Mouse (Mus musculus) kidney, adult 2 months (tissue): ENCODE results near the gene Rnf121. TPM values are rescaled to one million over a fixed set of nuclear protein-coding genes. Genes with fewer than 3 reads are reported as not detected.
A peak's percentile ranks its signal among the peaks of the same experiment; 100 is the strongest.
"Not testable (repeated sequence)": the region's sequence is repeated elsewhere in the genome, so short reads cannot be mapped to it uniquely, and the experiment has no call there.

Source experiments
- DNase-seq: peaks from one replicate; pipeline ENCODE4 v3.0.0; 2021
- H3K27ac ChIP-seq: fragments of 200-500 bp; 2 replicates; pipeline ENCODE4 v1.5.1; 2012; ENCODE audit warnings: low read depth, low read length, control low read depth, inconsistent platforms; ENCODE audit not compliant: insufficient read depth
- H3K27me3 ChIP-seq: fragments of 200-500 bp; replicated peaks from 2 replicates; pipeline ENCODE4 v1.6.1; 2012; ENCODE audit warnings: mild to moderate bottlenecking, moderate library complexity, low read length, inconsistent platforms; ENCODE audit not compliant: control insufficient read depth, insufficient read depth
- H3K36me3 ChIP-seq: fragments of 200-500 bp; 2 replicates; pipeline ENCODE4 v1.6.1; 2012; ENCODE audit warnings: mild to moderate bottlenecking, moderate library complexity, low read length, inconsistent platforms; ENCODE audit not compliant: control insufficient read depth, insufficient read depth
- H3K4me1 ChIP-seq: fragments of 200-500 bp; 2 replicates; pipeline ENCODE4 v1.6.1; 2011; ENCODE audit warnings: low read length; ENCODE audit not compliant: control insufficient read depth, insufficient read depth
- H3K4me3 ChIP-seq: fragments of 200-500 bp; 2 replicates; pipeline ENCODE4 v1.5.1; 2011; ENCODE audit warnings: mild to moderate bottlenecking, low read depth, low read length, control low read depth; ENCODE audit not compliant: insufficient read depth
- CTCF ChIP-seq: fragments of 200-500 bp; conservative IDR thresholded peaks from 2 replicates; pipeline ENCODE4 v1.5.1; 2011; ENCODE audit warnings: low read depth, mild to moderate bottlenecking, control low read depth, low read length, moderate library complexity, mixed read lengths; ENCODE audit not compliant: insufficient read depth, insufficient read length
- POLR2A ChIP-seq: fragments of 200-500 bp; IDR thresholded peaks from one replicate; pipeline ENCODE4 v1.6.1; 2011; ENCODE audit warnings: low read depth, low read length, control low read depth
- WGBS: fragments of 180-500 bp; shearing (Covaris S2); methylation state at CpG from one replicate; pipeline ENCODE4 v1.1.7; 2018; 5-methylcytosine and 5-hydroxymethylcytosine counted together
- polyA plus RNA-seq: library from polyadenylated mRNA; depleted of rRNA; stranded (reverse); fragments of >200 nt; gene quantifications from 2 replicates; pipeline ENCODE4 v1.2.3, GENCODE M21; 2012

Gene Rnf121
- polyA plus RNA-seq, 1 experiment = 43.8 TPM

- no peak for DNase-seq
- Histone ChIP-seq H3K4me3 (no peak overlapping the region), H3K4me1 (no peaks in the 10 kb centered on the region), H3K27ac (no peak overlapping the region), H3K36me3 (peaks cover 9% of the 10 kb centered on the region), H3K27me3 (no peaks in the 10 kb centered on the region)
- TF ChIP-seq POLR2A (no peak), CTCF (peak; percentile 29; the same call in 1 of the 2 replicates)
- WGBS = 90% methylated on average over 1 of the region's 1 CpGs
Observed at GRCm38 (mm10) chr7:102034904-102035303, 30.4 kb downstream of the Rnf121 start.

GRCm38 (mm10) chr7:102025187-102026119 lies 39.8 kb downstream of the Rnf121 start:
- Histone ChIP-seq H3K4me3 (no peak overlapping the region), H3K27ac (no peak overlapping the region), H3K36me3 (no peaks in the 10 kb centered on the region), H3K4me1 (no peaks in the 10 kb centered on the region), H3K27me3 (no peaks in the 10 kb centered on the region)
- TF ChIP-seq POLR2A (no peak), CTCF (no peak)
- 75% methylated on average over 2 of the region's 2 CpGs for WGBS
- DNase-seq = no peak

DNA sequence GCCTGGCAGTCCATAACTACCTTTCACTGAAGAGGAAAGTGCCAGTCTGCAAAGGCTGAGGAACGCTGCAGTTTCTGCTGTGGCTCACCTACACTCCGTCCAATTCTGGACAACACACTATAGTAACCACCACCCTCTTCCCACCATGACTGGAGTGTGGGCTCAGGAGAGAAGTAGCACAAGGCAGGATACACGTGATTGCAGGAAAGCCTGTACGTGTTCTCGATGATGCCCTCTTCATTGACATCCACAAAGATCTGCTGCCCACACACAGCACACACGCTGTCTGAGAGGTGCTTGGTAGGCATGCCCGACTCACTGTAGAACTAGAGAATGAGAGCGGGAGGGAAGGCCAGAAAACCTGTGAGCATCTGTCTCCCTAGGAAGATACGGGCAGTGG lies 41.4 kb downstream of the Rnf121 start:
- WGBS = 89% methylated on average over 9 of the region's 9 CpGs
- Histone ChIP-seq H3K4me1 (no peaks in the 10 kb centered on the region), H3K36me3 (no peaks in the 10 kb centered on the region), H3K27me3 (no peaks in the 10 kb centered on the region), H3K4me3 (no peak overlapping the region), H3K27ac (no peak overlapping the region)
- DNase-seq = no peak
- TF ChIP-seq POLR2A (no peak), CTCF (no peak)

DNA sequence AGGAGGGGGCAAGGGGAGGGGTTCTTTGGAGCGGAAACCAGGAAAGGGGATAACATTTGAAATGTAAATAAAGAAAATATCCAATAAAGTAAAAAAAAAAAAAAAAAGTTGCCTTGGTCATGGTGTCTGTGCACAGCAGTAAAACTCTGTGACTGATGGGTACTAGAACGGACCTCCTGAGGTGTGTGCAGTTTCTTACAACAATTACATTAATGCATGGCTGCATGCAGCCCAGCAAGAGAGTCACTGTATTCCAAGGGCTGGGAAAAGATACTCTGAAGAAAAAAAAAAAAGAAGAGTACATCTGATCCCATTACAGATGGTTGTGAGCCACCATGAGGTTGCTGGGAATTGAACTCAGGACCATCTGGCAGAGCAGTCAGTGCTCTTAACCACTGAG lies 44.3 kb downstream of the Rnf121 start:
- not testable (repeated sequence) for H3K4me3 ChIP-seq, H3K36me3 ChIP-seq, DNase-seq, H3K27me3 ChIP-seq, H3K27ac ChIP-seq
- 94% methylated on average over 2 of the region's 2 CpGs for WGBS
- H3K4me1 ChIP-seq = peaks cover 12% of the 10 kb centered on the region; the same call in 1 of the 2 replicates

DNA sequence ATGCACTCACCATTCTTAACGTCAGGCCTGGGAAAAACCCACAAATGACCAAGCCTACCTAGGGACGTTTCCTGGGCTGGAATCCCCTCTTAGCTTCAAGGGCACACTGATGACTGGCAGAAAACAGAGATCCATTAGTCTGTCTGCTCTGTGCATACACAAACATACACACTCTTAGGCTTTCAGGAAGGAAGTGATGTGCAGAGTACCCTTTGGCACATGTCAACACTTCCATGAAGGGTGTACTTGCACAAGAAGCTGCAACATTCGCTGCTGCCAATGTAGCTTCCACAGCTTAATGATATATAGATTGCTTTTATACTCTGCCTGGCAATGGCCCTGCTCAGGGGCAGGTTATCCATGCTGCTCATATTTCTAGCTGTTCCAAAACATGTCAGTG lies 45.9 kb downstream of the Rnf121 start:
- H3K4me3 ChIP-seq = no peak overlapping the region
- 66% methylated on average over 3 of the region's 3 CpGs for WGBS

DNA sequence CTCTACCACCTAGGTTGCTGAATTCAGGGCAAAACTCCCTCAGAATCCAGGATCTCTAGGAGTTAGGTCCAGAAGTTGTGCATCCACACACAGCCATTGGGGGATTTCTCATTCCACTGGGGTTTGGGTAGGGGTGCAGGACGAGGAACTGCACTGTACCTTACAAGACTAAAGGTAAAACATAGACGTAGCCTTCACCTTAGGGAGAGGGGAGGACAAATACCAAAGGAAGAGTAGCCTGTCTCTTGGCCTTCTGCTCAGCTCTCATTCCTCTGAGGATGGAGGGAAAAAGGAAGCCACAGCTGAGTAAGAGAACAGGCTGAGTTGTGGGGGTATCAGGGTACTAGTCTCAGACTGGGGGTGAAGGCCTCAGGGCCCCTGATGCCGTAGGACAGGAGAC lies 46.7 kb downstream of the Rnf121 start, which contains the start of gene Il18bp:
Gene Il18bp, minus strand, starts transcription at position 101 of the 400 bp plus-strand sequence.
- Histone ChIP-seq H3K36me3 (peaks cover 2% of the 10 kb centered on the region; the same call in 1 of the 2 replicates), H3K27ac (peak within 1 kb of the TSS; percentile 89)

More for the DNA sequence above, 45.9 kb downstream of the Rnf121 start:
- no peak overlapping the region for H3K27ac ChIP-seq
- DNase-seq = no peak
- no peaks in the 10 kb centered on the region for H3K27me3 ChIP-seq
- H3K4me1 ChIP-seq = peaks cover 12% of the 10 kb centered on the region; the same call in 1 of the 2 replicates
- H3K36me3 ChIP-seq = no peaks in the 10 kb centered on the region; the same call in 1 of the 2 replicates
- no peak for TF ChIP-seq CTCF
- TF ChIP-seq POLR2A = no peak

DNA sequence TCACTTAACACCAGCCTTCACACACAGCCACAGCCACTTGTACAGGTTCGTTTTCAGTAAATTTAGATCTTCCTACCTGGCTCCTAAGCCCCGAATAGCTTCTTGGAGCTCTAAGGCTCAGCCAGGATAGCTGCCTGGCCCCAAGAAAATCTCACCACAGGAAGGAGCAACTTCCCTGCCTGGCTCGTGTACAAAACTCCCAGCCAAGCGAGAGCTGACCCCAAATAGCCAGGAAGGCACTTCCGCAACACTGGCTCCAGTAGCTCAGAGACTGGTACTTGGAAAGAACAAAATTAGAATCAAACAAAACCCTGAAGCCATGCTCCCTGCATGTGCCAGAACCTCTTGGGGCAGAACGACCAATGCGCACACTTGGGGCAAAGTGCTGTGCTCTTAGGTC lies 47.2 kb downstream of the Rnf121 start:
- Histone ChIP-seq H3K4me3 (peak overlapping the region; percentile 54), H3K36me3 (peaks cover 3% of the 10 kb centered on the region), H3K4me1 (peaks cover 12% of the 10 kb centered on the region; the same call in 1 of the 2 replicates), H3K27ac (peak overlapping the region; percentile 89), H3K27me3 (no peaks in the 10 kb centered on the region)
- DNase-seq = peak; percentile 74
- no peak for TF ChIP-seq POLR2A
- no peak for TF ChIP-seq CTCF
- 34% methylated on average over 7 of the region's 7 CpGs for WGBS

More for the DNA sequence above, 46.7 kb downstream of the Rnf121 start, which contains the start of gene Il18bp:
- no peak for TF ChIP-seq CTCF
- H3K4me1 ChIP-seq = peaks cover 12% of the 10 kb centered on the region; the same call in 1 of the 2 replicates
- peak within 1 kb of the TSS; percentile 54 for H3K4me3 ChIP-seq
- 86% methylated on average over 3 of the region's 3 CpGs for WGBS
- no peak for DNase-seq
- H3K27me3 ChIP-seq = no peaks in the 10 kb centered on the region
